Mouse (Mus musculus): ENCODE data around the gene Armc2.

Armc2 gene

GRCm38 (mm10) chr10:41907950-41908349 is 110.3 kb downstream of the Armc2 start:
- DNase-seq (ENCODE audit: low spot score in 2 of 2), result peak in 1 of 2 experiments; percentile 20

GRCm38 (mm10) chr10:41907473-41907872 is 110.8 kb downstream of the Armc2 start:
- DNase-seq (ENCODE audit: low spot score in 2 of 2), result peak in 1 of 2 experiments; percentile 15

DNA sequence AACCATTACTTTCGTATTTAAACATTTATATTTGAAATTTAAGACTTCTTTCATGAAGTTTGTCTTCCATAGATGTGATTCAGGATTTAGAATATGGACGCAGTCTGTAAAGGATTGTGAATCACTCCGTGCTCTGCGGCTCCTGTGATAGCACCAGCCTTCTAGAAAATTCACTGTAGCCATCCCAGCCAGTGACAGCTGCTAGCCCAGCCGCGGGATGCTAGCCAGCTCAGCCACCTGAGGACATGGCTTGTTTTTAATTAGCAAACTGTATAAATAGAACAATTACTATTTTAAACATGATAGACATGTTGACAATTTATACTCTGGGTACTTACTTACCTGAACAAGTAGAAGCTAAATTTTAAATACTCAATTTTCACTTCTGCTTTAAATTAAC is 116.4 kb downstream of the Armc2 start:
- no peak for DNase-seq (ENCODE audit: low spot score in 2 of 2)

DNA sequence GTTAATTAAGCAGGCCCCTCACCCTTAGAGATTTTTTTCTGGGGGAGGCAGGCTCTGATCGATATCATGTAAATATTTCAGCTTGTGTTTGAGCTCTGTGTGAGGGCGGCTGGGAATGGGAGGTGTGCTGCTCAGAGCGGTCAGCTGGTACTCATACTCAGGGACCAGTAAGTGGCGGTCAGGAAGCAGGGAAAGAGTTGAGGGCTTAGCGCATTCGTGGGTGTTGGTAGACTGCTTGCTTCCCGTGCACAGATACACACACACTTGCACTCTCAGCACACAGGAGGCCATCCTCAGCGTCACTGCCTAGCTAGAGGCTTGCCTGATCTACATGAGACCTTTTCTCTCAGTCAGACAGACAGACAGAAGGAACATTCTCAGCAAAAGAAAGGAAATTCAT is 116.8 kb downstream of the Armc2 start:
- DNase-seq (ENCODE audit: low spot score in 2 of 2), result no peak

DNA sequence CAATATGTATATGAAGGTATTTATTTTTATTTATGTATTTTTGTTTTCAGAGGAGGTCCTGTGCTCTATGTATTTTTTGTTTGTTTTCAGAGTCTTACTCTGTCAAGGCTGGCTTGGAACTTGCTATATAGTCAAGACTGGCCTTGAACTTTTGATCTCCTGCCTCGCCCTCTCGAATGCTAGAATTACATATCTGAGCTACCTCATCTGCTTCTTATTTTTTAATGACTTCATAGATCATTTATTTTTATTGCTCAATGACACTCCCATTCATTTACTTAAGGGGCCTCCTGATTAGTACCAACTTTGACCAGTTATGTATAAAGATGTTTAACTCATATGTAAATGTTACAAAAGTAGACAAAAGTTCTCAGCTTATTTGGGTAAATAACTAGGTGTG is 121.4 kb downstream of the Armc2 start:
- no peak for DNase-seq (ENCODE audit: low spot score in 2 of 2)

DNA sequence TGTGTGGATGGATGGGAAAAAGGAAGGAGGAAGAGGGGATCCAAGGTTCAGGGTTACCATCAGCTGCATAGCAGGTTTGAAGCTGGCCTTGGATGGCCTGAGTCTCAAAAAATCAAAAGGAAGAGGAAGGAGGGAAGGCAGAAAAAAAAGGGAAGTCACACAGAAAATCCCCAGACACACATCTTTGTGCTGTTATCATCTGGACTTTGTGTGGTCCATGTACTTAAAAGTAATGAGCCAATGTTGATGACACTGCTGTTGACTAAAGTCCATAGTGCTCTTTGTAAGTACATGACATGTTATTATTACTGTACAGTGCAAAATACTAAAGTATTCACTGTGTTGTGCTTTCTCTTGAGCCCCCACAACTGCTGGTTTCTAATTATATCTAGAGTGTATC is 121.8 kb downstream of the Armc2 start:
- DNase-seq (ENCODE audit: low spot score in 2 of 2), result no peak

- no peak for DNase-seq (ENCODE audit: low spot score in 2 of 2)
These were observed 124.5 kb downstream of the Armc2 start for GRCm38 (mm10) chr10:41893433-41894411.

GRCm38 (mm10) chr10:41891312-41891711 is 126.9 kb downstream of the Armc2 start:
- DNase-seq (ENCODE audit: low spot score in 2 of 2), result no peak

- no peak for DNase-seq (ENCODE audit: low spot score in 2 of 2)
These were observed 127.7 kb downstream of the Armc2 start for GRCm38 (mm10) chr10:41890537-41890936.

- no peak for DNase-seq (ENCODE audit: low spot score in 2 of 2)
These were observed 128.7 kb downstream of the Armc2 start for GRCm38 (mm10) chr10:41889566-41889965.

DNA sequence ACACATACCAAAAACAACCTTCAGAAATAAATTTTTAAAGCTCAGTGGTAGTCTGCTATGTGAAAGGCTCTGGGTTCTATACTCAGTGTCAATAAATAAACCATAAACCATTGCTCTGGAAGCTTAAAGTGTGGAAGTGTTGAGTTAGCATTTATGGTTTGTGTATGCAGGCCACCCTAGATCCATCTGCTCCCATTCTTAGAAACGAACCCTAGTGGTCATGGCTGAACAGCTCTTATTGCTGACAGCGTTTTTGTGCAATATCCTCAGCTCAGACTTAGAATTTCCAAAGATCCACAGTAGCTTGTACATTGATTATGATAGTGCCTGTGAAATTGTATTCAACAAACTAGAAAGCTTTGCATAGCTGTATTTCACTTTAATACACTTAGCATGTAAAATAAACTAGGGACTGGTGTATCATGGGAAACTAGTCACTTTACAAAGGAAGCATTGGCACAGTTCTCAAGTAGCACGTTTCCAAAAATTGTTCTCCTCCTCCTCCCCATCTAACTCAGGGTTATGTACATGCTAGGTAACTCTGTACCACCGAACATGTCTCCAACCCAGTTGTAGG is 129.8 kb downstream of the Armc2 start:
- DNase-seq (ENCODE audit: low spot score in 2 of 2), result no peak

- DNase-seq (ENCODE audit: low spot score in 2 of 2), result peak; percentile 96
These were observed 131.0 kb downstream of the Armc2 start for GRCm38 (mm10) chr10:41887080-41887821.

- DNase-seq (ENCODE audit: low spot score in 2 of 2), result no peak
These were observed 134.3 kb downstream of the Armc2 start for GRCm38 (mm10) chr10:41883741-41884575.

DNA sequence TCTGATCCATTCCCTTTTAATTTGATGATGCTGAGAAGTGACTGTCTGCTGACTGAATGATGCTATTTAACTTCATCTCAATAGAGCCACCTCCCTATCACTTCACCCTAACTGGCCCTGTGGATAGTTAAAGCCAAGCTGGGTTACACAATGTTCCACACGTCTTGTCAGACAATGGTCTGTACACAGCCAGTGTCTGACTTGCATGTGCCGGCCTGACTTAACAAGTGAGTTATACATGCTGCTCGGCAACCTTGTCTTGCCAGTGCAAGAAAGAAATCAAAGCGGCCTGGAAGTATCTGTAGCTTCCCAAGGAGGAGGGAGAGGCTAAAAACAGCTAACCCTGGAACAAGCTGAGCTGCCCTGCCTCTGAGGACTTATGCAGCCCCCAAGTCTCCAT is 136.8 kb downstream of the Armc2 start:
- DNase-seq (ENCODE audit: low spot score in 2 of 2), result no peak

DNA sequence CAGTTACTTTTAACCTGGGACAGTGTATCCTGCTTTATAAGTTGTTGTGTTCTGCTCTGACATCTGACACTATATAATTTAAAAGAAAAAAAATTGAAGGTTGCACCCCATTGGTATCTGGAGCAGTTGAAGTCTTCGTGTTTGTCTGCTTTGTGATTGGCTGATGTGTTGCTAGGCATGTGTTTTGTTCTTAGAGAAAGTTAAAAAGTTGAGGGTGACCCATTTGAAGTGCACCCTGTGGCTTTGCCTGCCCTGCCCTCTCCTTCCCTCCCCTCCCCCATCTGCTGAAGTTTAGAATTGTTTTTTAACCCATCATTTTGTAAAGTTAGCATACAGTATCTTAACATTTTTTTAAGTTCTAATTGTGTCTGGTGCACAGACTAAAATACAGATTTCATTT is 137.5 kb downstream of the Armc2 start:
- DNase-seq (ENCODE audit: low spot score in 2 of 2), result no peak

- DNase-seq (ENCODE audit: low spot score in 2 of 2), result no peak
These were observed 138.0 kb downstream of the Armc2 start for GRCm38 (mm10) chr10:41880206-41880605.

DNA sequence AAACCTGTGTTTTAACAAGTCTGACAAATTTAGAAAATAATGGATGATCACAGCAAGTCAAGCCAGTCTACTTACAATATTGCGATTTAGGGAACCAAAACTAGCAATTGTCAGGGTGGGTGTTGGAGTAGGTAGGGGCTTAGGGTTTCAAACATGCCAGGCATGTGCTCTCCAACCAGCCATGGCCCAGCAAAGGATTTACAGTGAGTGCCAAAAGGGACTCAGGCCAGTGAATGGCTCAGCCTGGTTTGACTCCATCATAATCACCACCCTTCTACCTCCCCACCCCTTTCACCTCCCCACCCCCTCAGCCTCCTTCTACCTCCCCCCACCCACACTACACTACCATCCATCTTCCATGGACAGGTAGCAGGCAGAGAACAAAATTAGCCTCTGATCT is 138.6 kb downstream of the Armc2 start:
- DNase-seq (ENCODE audit: low spot score in 2 of 2), result no peak

DNA sequence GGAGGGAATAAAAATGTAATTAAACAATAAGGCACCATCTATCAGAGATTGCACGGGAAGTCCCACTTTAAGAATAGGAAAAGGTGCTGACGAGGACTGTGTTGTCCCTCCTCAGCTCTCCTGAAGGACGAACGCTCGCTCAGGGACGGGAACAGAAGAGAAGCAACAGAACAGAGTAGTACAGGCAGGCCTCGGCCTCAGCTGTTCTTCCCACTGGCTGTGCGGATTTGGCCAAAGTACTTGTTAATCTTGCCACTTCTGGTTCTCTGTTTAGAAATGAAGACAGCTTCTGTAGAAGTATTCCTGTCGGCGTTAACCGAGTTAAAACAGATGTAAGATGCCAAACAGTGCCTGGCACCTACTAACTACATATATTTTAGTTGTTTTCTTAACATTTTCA is 139.9 kb downstream of the Armc2 start:
- no peak for DNase-seq (ENCODE audit: low spot score in 2 of 2)

GRCm38 (mm10) chr10:41875624-41876023 is 142.6 kb downstream of the Armc2 start:
- DNase-seq (ENCODE audit: low spot score in 2 of 2), result no peak

GRCm38 (mm10) chr10:41871564-41871963 is 146.7 kb downstream of the Armc2 start:
- no peak for DNase-seq (ENCODE audit: low spot score in 2 of 2)

DNA sequence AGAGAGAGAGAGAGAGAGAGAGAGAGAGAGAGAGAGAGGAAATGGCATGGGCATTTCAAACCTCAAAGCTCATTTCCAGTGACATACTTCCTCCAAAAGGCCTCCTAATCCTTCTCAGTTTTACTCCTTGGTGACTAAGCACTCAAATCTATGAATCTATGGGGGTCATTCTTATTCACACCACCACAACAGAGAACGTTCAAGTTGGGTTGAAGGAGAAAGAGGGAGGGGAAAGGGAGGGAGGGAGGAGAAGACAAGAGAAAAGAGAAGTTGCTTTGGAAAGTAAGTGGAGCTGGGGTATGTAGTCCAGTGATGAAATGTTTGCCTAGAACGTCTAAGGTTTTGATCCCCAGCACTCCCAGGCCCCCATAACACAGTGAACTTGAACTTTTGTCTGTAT is 148.1 kb downstream of the Armc2 start:
- DNase-seq (ENCODE audit: low spot score in 2 of 2), result no peak

DNA sequence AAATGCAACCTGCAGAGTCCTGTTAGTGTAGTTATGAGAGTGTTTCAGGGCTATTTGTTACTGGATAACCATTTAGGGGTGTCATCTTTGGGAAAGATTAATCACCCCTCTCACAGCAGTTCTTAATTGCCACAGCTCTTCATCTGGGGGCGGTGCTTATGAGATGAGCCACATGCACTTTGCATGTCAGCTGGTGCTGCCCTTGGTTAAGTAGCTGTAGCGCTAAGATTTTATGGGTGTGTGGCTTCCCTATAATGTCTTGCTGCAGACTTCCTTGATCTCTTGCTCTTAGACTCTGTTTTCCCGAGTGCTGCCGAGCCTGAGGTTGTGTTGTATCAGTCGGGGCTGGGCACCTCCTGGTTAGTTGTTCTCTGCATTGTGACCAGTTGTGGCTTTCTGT is 150.3 kb downstream of the Armc2 start:
- no peak for DNase-seq (ENCODE audit: low spot score in 2 of 2)

All from right cerebral cortex, postnatal 10 days (tissue).